Mouse (Mus musculus) limb, embryonic 10.5 days (tissue): Measurements from ENCODE around the gene Tent4b. TPM values are rescaled to one million over a fixed set of nuclear protein-coding genes. Genes with fewer than 3 reads are reported as not detected.

ENCODE experiments used
- DNase-seq: peaks from one replicate; pipeline ENCODE4 v3.0.0-alpha.2; 2017; ENCODE audit warnings: low spot score
- H3K27ac ChIP-seq: fragments of 300-500 bp; sonication (generic); 2 replicates; pipeline ENCODE4 v1.5.1; 2016; ENCODE audit warnings: mild to moderate bottlenecking
- H3K27me3 ChIP-seq: fragments of 300-500 bp; sonication (generic); 2 replicates; pipeline ENCODE4 v1.6.1; 2016; ENCODE audit warnings: low read depth, mild to moderate bottlenecking; ENCODE audit not compliant: poor library complexity, severe bottlenecking
- H3K36me3 ChIP-seq: fragments of 300-500 bp; sonication (generic); 2 replicates; pipeline ENCODE4 v1.6.1; 2016; ENCODE audit warnings: mild to moderate bottlenecking, moderate library complexity
- H3K4me1 ChIP-seq: fragments of 300-500 bp; sonication (generic); 2 replicates; pipeline ENCODE4 v1.6.1; 2016
- H3K4me3 ChIP-seq: fragments of 300-500 bp; sonication (generic); 2 replicates; pipeline ENCODE4 v1.5.1; 2016; ENCODE audit warnings: mild to moderate bottlenecking, moderate library complexity
- H3K9me3 ChIP-seq: fragments of 300-500 bp; sonication (generic); replicated peaks from 2 replicates; pipeline ENCODE4 v1.6.1; 2016; ENCODE audit warnings: mild to moderate bottlenecking
- WGBS: fragments of 180-500 bp; shearing (Covaris S2); methylation state at CpG from one replicate; pipeline ENCODE4 v1.1.7; 2016; 5-methylcytosine and 5-hydroxymethylcytosine counted together
- polyA plus RNA-seq: library from polyadenylated mRNA; unstranded; fragments of >200 nt; fragmentation: Nextera tagmentation; extraction: Ambion mirVana; gene quantifications from 2 replicates; pipeline ENCODE4 v1.2.1, GENCODE M21; 2016

Gene Tent4b
- polyA plus RNA-seq, 1 experiment from 2014 or later = 9.9 TPM

DNA sequence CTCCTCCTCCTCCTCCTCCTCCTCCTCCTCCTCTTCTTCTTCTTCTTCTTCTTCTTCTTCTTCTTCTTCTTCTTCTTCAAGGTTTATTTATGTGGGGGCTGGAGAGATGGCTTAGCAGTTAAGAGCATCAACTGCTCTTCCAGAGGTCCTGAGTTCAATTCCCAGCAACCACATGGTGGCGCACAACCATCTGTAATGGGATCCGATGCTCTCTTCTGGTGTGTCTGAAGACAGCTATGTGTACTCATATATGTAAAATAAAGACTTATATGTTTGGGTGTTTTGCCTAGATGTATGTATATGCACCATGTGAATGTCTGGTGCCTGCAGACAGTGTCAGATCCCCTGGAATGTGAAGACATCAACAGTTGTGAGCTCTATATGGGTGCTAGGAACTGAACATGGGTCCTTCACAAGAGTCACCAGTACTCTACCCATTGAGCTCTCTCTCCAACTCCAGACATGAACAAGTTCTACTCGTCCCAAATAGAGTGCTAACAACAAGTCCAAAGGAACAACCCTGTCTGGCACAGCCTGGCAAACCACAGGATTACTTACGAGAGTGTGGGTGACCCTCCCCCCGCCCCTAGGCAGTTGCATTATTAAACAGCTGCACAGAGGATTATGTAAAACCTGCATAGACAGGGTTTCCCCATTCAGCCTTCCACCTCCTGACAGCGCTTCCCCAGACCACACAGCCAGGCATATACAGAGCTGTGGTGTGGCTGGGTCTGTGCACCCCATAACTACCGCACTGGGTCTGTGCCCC is 70.3 kb downstream of the Tent4b start:
- H3K27ac ChIP-seq = no peak overlapping the region
- peaks cover 37% of the 10 kb centered on the region for H3K27me3 ChIP-seq
- WGBS = 71% methylated on average over 7 of the region's 7 CpGs
- peaks cover 29% of the 10 kb centered on the region for H3K4me1 ChIP-seq
- H3K4me3 ChIP-seq = no peak overlapping the region
- no peak for DNase-seq
- no peaks in the 10 kb centered on the region for H3K9me3 ChIP-seq
- no peaks in the 10 kb centered on the region for H3K36me3 ChIP-seq

DNA sequence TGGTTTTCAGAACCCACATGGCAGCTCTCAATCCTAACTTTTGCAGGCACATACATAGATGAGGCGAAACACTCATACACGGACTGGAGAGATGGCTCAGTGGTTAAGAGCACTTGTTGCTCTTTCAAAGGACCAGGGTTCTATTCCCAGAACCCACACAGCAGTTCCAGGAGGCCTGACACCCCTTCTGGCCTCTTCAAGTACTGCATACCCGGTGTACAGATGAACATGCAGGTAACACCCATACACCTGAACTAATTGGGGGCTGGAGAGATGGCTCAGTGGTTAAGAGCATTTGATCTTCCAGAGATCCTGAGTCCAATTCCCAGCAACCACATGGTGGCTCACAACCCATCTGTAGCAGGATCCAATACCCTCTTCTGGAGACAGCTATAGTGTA is 71.1 kb downstream of the Tent4b start:
- Histone ChIP-seq H3K27me3 (peaks cover 45% of the 10 kb centered on the region), H3K36me3 (no peaks in the 10 kb centered on the region), H3K4me3 (no peak overlapping the region), H3K9me3 (no peaks in the 10 kb centered on the region), H3K4me1 (peaks cover 27% of the 10 kb centered on the region), H3K27ac (no peak overlapping the region)
- no peak for DNase-seq
- 70% methylated on average over 3 of the region's 3 CpGs for WGBS

- Histone ChIP-seq H3K9me3 (no peaks in the 10 kb centered on the region), H3K36me3 (no peaks in the 10 kb centered on the region), H3K4me1 (peaks cover 11% of the 10 kb centered on the region), H3K27ac (peak within 1 kb of the TSS; percentile 81), H3K4me3 (peak within 1 kb of the TSS; percentile 57), H3K27me3 (peaks cover 46% of the 10 kb centered on the region)
- peak; percentile 79 for DNase-seq
- WGBS = 3% methylated on average over 61 of the region's 64 CpGs
These were observed 73.4 kb downstream of the Tent4b start, which contains the start of gene Adcy7 for GRCm38 (mm10) chr8:88272231-88273050. Gene Adcy7 (plus strand): TSS chr8:88272403.

GRCm38 (mm10) chr8:88273051-88273430 is 74.0 kb downstream of the Tent4b start:
- H3K9me3 ChIP-seq = no peaks in the 10 kb centered on the region
- H3K36me3 ChIP-seq = no peaks in the 10 kb centered on the region
- H3K27ac ChIP-seq = no peak overlapping the region
- H3K4me3 ChIP-seq = peak overlapping the region; percentile 57
- 67% methylated on average over 7 of the region's 7 CpGs for WGBS
- peaks cover 11% of the 10 kb centered on the region for H3K4me1 ChIP-seq
- no peak for DNase-seq
- H3K27me3 ChIP-seq = peaks cover 46% of the 10 kb centered on the region

DNA sequence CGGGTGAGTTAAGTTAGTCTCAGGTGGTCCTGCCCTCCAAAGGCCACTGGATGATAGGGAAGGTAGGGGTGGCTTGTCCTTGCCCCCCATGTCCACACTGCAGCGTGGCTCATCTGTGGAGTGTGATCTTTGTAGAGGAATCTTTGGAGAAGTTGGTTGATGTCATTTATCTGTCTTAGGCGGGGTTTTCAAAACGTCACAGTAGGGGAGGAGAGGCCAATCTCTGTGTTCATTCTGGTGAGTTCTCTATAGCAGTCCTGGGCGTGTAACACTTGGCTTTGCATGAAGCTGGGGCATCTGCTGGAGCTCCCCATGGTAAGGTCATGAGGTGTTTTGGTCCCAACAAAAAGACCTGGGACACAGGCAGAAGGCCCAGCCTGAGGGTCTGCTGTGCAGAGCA is 75.1 kb downstream of the Tent4b start:
- 88% methylated on average over 5 of the region's 5 CpGs for WGBS
- DNase-seq = no peak
- no peaks in the 10 kb centered on the region for H3K36me3 ChIP-seq
- no peaks in the 10 kb centered on the region for H3K9me3 ChIP-seq
- H3K27me3 ChIP-seq = peaks cover 46% of the 10 kb centered on the region
- H3K4me1 ChIP-seq = peaks cover 11% of the 10 kb centered on the region
- H3K27ac ChIP-seq = no peak overlapping the region
- H3K4me3 ChIP-seq = no peak overlapping the region

DNA sequence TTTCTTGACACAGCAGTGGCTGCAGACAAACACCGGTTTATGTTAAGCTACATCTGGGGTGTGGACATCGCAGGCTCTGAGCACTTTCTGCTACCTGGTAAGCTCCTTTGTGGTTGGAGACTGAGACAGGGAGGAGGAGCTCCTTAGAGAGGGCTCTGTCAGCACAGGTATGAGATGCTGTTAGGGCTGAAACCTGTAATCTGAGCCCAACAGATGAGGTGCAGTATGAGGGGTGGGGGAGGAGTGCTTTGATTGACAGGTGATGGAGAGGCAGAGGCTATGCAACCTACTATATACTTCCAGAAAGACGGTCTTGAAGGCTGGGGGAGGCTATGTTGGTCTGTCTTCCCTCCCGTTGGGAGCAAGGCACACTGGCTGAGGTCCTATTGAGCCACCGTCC is 80.2 kb downstream of the Tent4b start:
- no peaks in the 10 kb centered on the region for H3K36me3 ChIP-seq
- no peak for DNase-seq
- peaks cover 10% of the 10 kb centered on the region for H3K27me3 ChIP-seq
- 50% methylated on average over 5 of the region's 5 CpGs for WGBS
- no peak overlapping the region for H3K4me3 ChIP-seq
- H3K9me3 ChIP-seq = no peaks in the 10 kb centered on the region
- peaks cover 20% of the 10 kb centered on the region for H3K4me1 ChIP-seq
- H3K27ac ChIP-seq = no peak overlapping the region

DNA sequence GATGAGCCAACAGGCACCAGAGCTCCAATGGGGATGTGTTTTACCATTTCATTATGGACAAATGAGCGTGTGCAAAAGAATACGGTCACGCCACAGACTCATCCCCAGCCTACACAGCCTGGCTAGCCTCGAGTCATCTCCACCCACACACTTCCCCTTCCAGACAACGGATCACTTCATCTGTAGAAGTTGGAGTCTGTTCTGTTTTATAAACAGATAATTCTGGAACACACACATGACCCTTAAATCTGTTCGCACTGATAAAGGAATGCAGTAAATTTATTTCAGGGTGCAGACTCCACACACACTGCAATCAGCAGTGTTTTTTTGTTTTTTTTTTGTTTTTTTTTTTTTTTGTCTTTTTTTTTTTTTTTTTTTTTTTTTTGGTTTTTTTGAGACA is 80.7 kb downstream of the Tent4b start:
- Histone ChIP-seq H3K36me3 (no peaks in the 10 kb centered on the region), H3K4me1 (peaks cover 25% of the 10 kb centered on the region), H3K4me3 (no peak overlapping the region), H3K27me3 (peaks cover 5% of the 10 kb centered on the region), H3K9me3 (no peaks in the 10 kb centered on the region), H3K27ac (no peak overlapping the region)
- WGBS = 83% methylated on average over 6 of the region's 6 CpGs
- no peak for DNase-seq

DNA sequence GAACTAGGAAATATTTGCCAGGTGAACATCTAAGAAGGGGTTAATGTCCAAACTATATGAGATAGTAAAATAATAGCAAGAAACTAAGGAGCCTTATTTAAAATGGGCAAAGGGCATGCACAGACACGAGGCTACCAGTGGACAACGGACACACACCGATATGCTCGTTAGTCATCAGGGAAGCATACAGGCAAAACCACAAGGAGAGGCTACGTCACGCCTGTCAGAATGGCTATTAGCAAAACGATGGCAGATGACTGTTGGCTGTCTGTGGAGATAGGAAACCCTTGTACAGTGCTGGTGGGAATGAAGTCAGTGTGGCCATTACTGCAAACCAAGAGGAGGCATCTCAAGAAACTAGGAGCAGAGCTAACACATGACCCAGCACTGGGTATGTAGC is 81.9 kb downstream of the Tent4b start:
- no peaks in the 10 kb centered on the region for H3K36me3 ChIP-seq
- WGBS = 76% methylated on average over 7 of the region's 7 CpGs
- H3K27me3 ChIP-seq = no peaks in the 10 kb centered on the region
- no peaks in the 10 kb centered on the region for H3K9me3 ChIP-seq
- H3K27ac ChIP-seq = no peak overlapping the region
- no peak for DNase-seq
- no peak overlapping the region for H3K4me3 ChIP-seq
- H3K4me1 ChIP-seq = peaks cover 37% of the 10 kb centered on the region

DNA sequence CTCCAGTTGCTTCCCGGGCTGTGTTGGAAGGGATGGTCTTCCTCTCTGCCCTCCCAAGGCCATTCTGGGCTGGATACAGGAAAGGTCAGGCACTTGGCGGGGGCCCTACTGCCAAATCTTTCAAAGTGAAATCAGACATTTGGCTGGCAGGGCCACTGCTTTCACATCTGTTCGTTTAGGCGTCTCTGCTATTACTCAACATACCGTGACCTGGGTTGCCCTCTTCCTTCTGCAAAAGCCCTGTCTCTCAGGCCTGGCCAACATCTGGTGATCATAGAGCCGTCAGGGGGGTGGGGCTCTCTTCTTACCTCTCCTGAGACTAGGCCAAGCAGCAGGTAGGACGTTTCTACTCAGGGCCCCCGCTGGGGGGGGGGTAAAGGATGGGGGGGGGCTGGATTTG is 83.7 kb downstream of the Tent4b start:
- Histone ChIP-seq H3K9me3 (no peaks in the 10 kb centered on the region), H3K36me3 (no peaks in the 10 kb centered on the region), H3K4me3 (no peak overlapping the region), H3K27ac (peak overlapping the region; percentile 65; the same call in 1 of the 2 replicates), H3K4me1 (peaks cover 40% of the 10 kb centered on the region), H3K27me3 (no peaks in the 10 kb centered on the region)
- DNase-seq = peak; percentile 73
- 10% methylated on average over 8 of the region's 8 CpGs for WGBS

DNA sequence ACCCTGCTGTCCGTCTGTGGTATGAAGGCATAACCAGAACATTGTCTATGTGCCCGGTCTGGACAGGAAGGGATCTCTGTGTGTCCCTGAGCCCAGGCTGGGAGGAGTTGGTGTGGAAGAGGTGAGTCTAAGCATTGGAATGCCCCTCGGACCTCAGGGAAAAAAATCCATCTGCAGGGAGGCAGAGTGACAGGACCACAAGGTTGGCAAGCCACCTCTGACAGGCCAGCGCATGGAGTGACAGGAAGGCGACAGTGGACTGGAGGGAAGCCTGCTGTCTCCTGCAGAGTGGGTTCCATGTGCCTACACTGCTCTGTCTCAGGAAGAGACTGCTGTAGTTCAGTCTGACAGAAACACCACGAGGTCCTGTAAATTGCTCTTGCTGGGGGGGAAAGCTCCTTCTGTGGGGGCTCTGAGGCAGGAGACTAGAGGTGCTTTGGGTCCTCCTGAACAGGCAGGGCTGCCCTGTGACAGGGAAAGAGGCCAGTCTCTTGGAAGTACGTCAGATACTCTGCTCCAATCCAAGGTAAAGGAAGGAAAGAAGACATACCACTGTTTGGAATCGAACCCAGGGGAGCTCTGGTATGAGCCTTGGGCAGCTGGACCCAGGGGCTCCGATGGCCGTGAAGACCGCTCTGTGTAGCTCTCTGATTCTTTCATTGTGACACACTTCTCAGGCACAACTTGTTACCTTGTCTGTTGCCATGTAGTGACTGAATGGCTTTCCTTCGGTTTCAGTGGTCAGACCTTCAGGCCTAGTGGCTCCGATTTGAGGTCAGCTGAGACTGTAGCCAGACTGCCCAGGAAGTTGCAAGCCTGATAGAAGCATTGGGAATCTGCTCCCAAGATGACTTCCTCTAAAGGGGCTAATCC is 84.5 kb downstream of the Tent4b start:
- WGBS = 73% methylated on average over 13 of the region's 13 CpGs
- H3K27me3 ChIP-seq = no peaks in the 10 kb centered on the region
- no peak for DNase-seq
- no peaks in the 10 kb centered on the region for H3K36me3 ChIP-seq
- H3K4me3 ChIP-seq = no peak overlapping the region
- H3K4me1 ChIP-seq = peaks cover 44% of the 10 kb centered on the region
- peak overlapping the region; percentile 65 for H3K27ac ChIP-seq
- no peaks in the 10 kb centered on the region for H3K9me3 ChIP-seq

- H3K36me3 ChIP-seq = no peaks in the 10 kb centered on the region
- no peak overlapping the region for H3K4me3 ChIP-seq
- no peaks in the 10 kb centered on the region for H3K27me3 ChIP-seq
- H3K27ac ChIP-seq = no peak overlapping the region
- no peak for DNase-seq
- peaks cover 52% of the 10 kb centered on the region for H3K4me1 ChIP-seq
- H3K9me3 ChIP-seq = no peaks in the 10 kb centered on the region
- WGBS = 53% methylated on average over 7 of the region's 7 CpGs
These were observed 85.7 kb downstream of the Tent4b start for GRCm38 (mm10) chr8:88284738-88285137.

GRCm38 (mm10) chr8:88285469-88286356 is 86.7 kb downstream of the Tent4b start:
- no peak for DNase-seq
- H3K27ac ChIP-seq = peak overlapping the region; percentile 32; the same call in 1 of the 2 replicates

More at GRCm38 (mm10) chr8:88285469-88286356, 86.7 kb downstream of the Tent4b start:
- WGBS = 88% methylated on average over 8 of the region's 8 CpGs
- peaks cover 52% of the 10 kb centered on the region for H3K4me1 ChIP-seq
- no peak overlapping the region for H3K4me3 ChIP-seq
- no peaks in the 10 kb centered on the region for H3K9me3 ChIP-seq
- no peaks in the 10 kb centered on the region for H3K27me3 ChIP-seq
- no peaks in the 10 kb centered on the region for H3K36me3 ChIP-seq
